Mouse (Mus musculus): Measurements from ENCODE around the gene Large2. TPM values are rescaled to one million over a fixed set of nuclear protein-coding genes. Genes with fewer than 3 reads are reported as not detected.

Large2 gene
- total and polyA plus RNA-seq, 3 experiments = 0.19 to 1.5 (median 0.89) TPM

DNA sequence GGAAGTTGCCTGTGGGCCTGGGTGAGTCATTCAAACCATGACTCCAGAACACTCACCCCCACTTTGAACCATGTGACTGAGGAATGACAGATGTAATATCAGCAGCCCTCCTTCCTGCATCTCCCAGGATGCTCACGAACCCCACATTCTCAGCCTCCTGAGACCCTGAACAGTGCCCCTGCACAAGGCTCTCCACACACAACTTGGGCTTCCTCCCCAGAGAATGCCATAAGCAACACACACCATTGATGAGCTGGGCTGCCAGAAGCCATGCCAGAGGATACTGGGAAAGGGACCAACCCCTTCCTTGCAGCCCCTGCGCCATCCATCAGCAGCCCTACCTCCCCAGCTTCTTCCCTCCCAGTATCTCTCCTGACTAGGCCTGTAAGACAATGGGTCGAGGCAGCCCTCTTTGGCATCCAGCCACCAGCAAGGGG is 13.4 kb upstream of the Large2 start:
- no peaks in the 10 kb centered on the region for H3K27me3 ChIP-seq (replicated peaks)
- H3K9ac ChIP-seq (ENCODE audit: insufficient read depth, low read depth) = no peak overlapping the region
- H3K9me3 ChIP-seq (replicated peaks; ENCODE audit: low read length) = no peaks in the 10 kb centered on the region
- H3K36me3 ChIP-seq (replicated peaks in 1 of 2; ENCODE audit: control insufficient read depth in 1 of 2, insufficient read depth in 1 of 2, low read length in 1 of 2) = peaks cover 26 to 74% of the 10 kb centered on the region in 2 experiments
- DNase-seq (ENCODE audit: extremely low read depth) = no peak
- no peak for TF ChIP-seq ELF1 (IDR thresholded peaks at IDR 0.05; ENCODE audit: low read depth, low read length)
- TF ChIP-seq RAD21 (IDR thresholded peaks at IDR 0.05; ENCODE audit: low read depth, low read length) = no peak
- no peak for TF ChIP-seq UBTF (IDR thresholded peaks at IDR 0.05; ENCODE audit: low read depth, low read length)
- TF ChIP-seq PAX5 (IDR thresholded peaks at IDR 0.05; ENCODE audit: low read length) = no peak
- TF ChIP-seq EP300 (IDR thresholded peaks at IDR 0.05; ENCODE audit: low read length) = no peak
- no peak for TF ChIP-seq SIN3A (IDR thresholded peaks at IDR 0.05; ENCODE audit: low read length)
- no peak for TF ChIP-seq ETS1 (conservative IDR thresholded peaks at IDR 0.05; ENCODE audit: low read depth, low read length)
- no peak for TF ChIP-seq USF2 (conservative IDR thresholded peaks at IDR 0.05; ENCODE audit: low read depth, low read length)
- no peak for TF ChIP-seq NELFE (IDR thresholded peaks at IDR 0.05; ENCODE audit: low read depth, low read length)
- TF ChIP-seq CHD1 (IDR thresholded peaks at IDR 0.05; ENCODE audit: low read depth, low read length) = no peak
- TF ChIP-seq TCF12 (IDR thresholded peaks at IDR 0.05; ENCODE audit: low read depth, low read length) = no peak
- TF ChIP-seq IRF4 (IDR thresholded peaks at IDR 0.05; ENCODE audit: low read depth, low read length) = no peak
- TF ChIP-seq MAX (IDR thresholded peaks at IDR 0.05; ENCODE audit: low read length) = no peak
- TF ChIP-seq POLR2AphosphoS2 (IDR thresholded peaks at IDR 0.05; ENCODE audit: low read depth, low read length) = no peak
- no peak for TF ChIP-seq MAFK (IDR thresholded peaks at IDR 0.05; ENCODE audit: insufficient replicate concordance, low read length)
- peaks cover 11 to 41% of the 10 kb centered on the region in 2 experiments; a peak in 3 of 4 replicates for H3K4me1 ChIP-seq (ENCODE audit: control insufficient read depth in 1 of 2, insufficient read depth in 2 of 2)
- H3K4me2 ChIP-seq (ENCODE audit: insufficient read depth, low read depth, poor library complexity, severe bottlenecking) = no peak overlapping the region
- no peaks in the 10 kb centered on the region for H3K79me2 ChIP-seq (replicated peaks; ENCODE audit: control insufficient read depth, extremely low read depth, insufficient read depth, poor library complexity, severe bottlenecking)
- dilution Hi-C loops (cut with MboI; ENCODE audit: extremely low pct_ligation_motif_present, extremely low pct_unique_long_range_greater_than_20kb, low sequenced_read_pairs) = no loop called here
- no peak overlapping the region for H3K4me3 ChIP-seq (replicated peaks in 1 of 3; ENCODE audit: low read depth in 2 of 3, low read length in 2 of 3, poor library complexity in 1 of 3)
- in situ Hi-C loops (cut with MboI; ENCODE audit: low pct_ligation_motif_present, low pct_unique_long_range_greater_than_20kb, low sequenced_read_pairs) = no loop called here
- H3K27ac ChIP-seq (ENCODE audit: insufficient read depth, low read depth) = no peak overlapping the region

DNA sequence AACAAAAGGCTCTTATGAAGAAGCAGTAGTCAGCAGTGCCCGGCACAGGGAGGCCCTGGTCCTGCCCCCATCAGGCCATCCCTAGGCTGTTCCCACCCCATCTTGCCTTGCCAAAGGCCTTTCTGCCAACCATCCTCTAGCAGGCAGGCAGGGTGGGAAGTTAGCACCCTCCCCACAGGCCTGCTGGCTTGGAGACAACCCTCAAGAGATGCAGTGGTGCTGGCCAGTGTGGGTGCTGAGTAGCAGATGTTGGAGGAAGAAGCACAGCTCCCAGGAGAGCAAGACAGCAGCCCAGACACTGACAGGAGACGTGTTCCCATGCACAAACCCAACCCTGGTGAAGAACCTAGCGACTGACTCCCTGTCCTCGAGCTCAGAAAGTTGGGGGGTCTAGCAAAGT is 13.0 kb upstream of the Large2 start:
- Histone ChIP-seq H3K9me3 (replicated peaks; ENCODE audit: low read length) (no peaks in the 10 kb centered on the region), H3K27ac (ENCODE audit: insufficient read depth, low read depth) (no peak overlapping the region), H3K9ac (ENCODE audit: insufficient read depth, low read depth) (no peak overlapping the region), H3K4me2 (ENCODE audit: insufficient read depth, low read depth, poor library complexity, severe bottlenecking) (no peak overlapping the region), H3K79me2 (replicated peaks; ENCODE audit: control insufficient read depth, extremely low read depth, insufficient read depth, poor library complexity, severe bottlenecking) (no peaks in the 10 kb centered on the region), H3K27me3 (replicated peaks) (no peaks in the 10 kb centered on the region), H3K4me1 (ENCODE audit: control insufficient read depth in 1 of 2, insufficient read depth in 2 of 2) (peaks cover 6 to 36% of the 10 kb centered on the region in 2 experiments; a peak in 3 of 4 replicates), H3K4me3 (replicated peaks in 1 of 3; ENCODE audit: low read depth in 2 of 3, low read length in 2 of 3, poor library complexity in 1 of 3) (no peak overlapping the region), H3K36me3 (replicated peaks in 1 of 2; ENCODE audit: control insufficient read depth in 1 of 2, insufficient read depth in 1 of 2, low read length in 1 of 2) (peaks cover 29 to 79% of the 10 kb centered on the region in 2 experiments)
- no peak for TF ChIP-seq ZKSCAN1 (IDR thresholded peaks at IDR 0.05; ENCODE audit: borderline replicate concordance, low read depth, low read length)
- TF ChIP-seq NELFE (IDR thresholded peaks at IDR 0.05; ENCODE audit: low read depth, low read length) = no peak
- TF ChIP-seq IRF4 (IDR thresholded peaks at IDR 0.05; ENCODE audit: low read depth, low read length) = no peak
- TF ChIP-seq POLR2AphosphoS2 (IDR thresholded peaks at IDR 0.05; ENCODE audit: low read depth, low read length) = no peak
- no peak for TF ChIP-seq MAFK (IDR thresholded peaks at IDR 0.05; ENCODE audit: insufficient replicate concordance, low read length)
- TF ChIP-seq TCF12 (IDR thresholded peaks at IDR 0.05; ENCODE audit: low read depth, low read length) = no peak
- TF ChIP-seq MYC (IDR thresholded peaks at IDR 0.05; ENCODE audit: low read depth, low read length) = no peak
- dilution Hi-C loops (cut with MboI; ENCODE audit: extremely low pct_ligation_motif_present, extremely low pct_unique_long_range_greater_than_20kb, low sequenced_read_pairs) = no loop called here
- DNase-seq (ENCODE audit: extremely low read depth) = no peak
- in situ Hi-C loops (cut with MboI; ENCODE audit: low pct_ligation_motif_present, low pct_unique_long_range_greater_than_20kb, low sequenced_read_pairs) = no loop called here
